Mouse (Mus musculus) G1E (cell line): ENCODE results near the gene Tnpo2.
A peak's percentile ranks its signal among the peaks of the same experiment; 100 is the strongest.

ENCODE experiments used
- CTCF ChIP-seq: IDR thresholded peaks from 2 replicates; pipeline ENCODE4 v1.5.1; 2012; ENCODE audit warnings: low read depth, low read length, inconsistent platforms, mixed read lengths
- GATA1 ChIP-seq: IDR thresholded peaks from 2 replicates; pipeline ENCODE4 v1.6.1; 2012; ENCODE audit warnings: borderline replicate concordance, low read length, inconsistent platforms, mixed read lengths
- GATA2 ChIP-seq: IDR thresholded peaks from 2 replicates; pipeline ENCODE4 v1.6.1; 2012; ENCODE audit warnings: low read depth, low read length, inconsistent platforms, borderline replicate concordance
- POLR2AphosphoS5 ChIP-seq: IDR thresholded peaks from 2 replicates; pipeline ENCODE4 v1.6.1; 2012; ENCODE audit warnings: low read depth, low read length, inconsistent platforms; ENCODE audit not compliant: insufficient replicate concordance
- TAL1 ChIP-seq: conservative IDR thresholded peaks from 2 replicates; pipeline ENCODE4 v1.6.1; 2012; ENCODE audit warnings: low read depth, low read length, inconsistent platforms, mixed read lengths

DNA sequence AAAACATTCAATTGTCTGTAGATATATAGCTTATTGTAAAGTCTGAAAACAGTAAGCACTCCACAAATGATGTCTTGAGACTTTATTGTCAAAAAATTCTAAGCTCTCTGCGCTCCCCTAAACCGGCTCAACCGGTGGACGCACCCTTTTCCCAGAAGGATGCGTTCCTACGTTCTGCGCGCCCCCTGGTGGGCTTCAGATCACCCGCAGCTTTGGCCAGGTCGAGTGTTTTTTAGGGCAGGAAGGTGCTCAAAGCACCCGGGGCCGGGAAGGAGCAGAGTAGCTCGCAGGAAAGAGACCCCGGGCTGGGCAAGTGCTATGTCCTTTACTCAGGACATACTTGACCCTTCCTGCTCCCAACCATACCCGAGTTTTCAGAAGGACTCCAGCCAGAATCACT, 46.9 kb upstream of the Tnpo2 start:
- TF ChIP-seq CTCF (peak; percentile 59; the same call in 1 of the 2 replicates), GATA1 (no peak), POLR2AphosphoS5 (no peak), TAL1 (no peak), GATA2 (no peak)
